Mouse (Mus musculus): ENCODE measurements around the gene Olfr1238. TPM values are rescaled to one million over a fixed set of nuclear protein-coding genes. Genes with fewer than 3 reads are reported as not detected.

The Olfr1238 gene
- polyA plus RNA-seq (2014; fragmentation: Nextera tagmentation; extraction: Ambion mirVana) = not detected in 2 replicates

DNA sequence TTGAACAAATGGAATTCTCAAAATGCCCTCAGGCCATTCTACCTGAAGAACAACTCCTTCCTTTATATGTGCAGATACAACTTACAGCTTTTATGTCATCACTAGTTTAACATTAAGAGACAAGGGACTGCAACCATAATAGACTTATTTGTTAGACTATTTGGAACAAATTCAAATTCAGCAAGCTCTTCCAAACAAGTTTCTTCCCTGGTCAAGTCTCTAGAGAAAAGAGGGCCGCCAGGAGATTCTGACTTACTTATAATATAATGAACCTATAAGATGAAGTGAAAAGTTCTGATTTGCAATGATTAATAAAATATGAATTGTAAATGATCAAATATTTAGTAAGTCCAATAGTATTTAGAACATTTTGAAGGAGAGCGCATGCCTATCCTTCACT, at the start of gene Olfr1238:
Gene Olfr1238 (minus strand): TSS at position 101 of the 400 bp plus-strand sequence.
- H3K36me3 ChIP-seq (ENCODE audit: control insufficient read depth, insufficient read depth, low read length) = no peaks in the 10 kb centered on the region
- H3K9me3 ChIP-seq (ENCODE audit: control insufficient read depth, low read depth, low read length) = no peaks in the 10 kb centered on the region
- H3K27ac ChIP-seq (ENCODE audit: low read length) = no peak within 1 kb of the TSS
- 92% methylated on average over 2 of the region's 2 CpGs for WGBS
- no peak within 1 kb of the TSS for H3K4me2 ChIP-seq (replicated peaks; ENCODE audit: low read depth, low read length)
- no peak within 1 kb of the TSS for H3K4me3 ChIP-seq (ENCODE audit: low read depth, low read length)
- ATAC-seq (ENCODE audit: insufficient number of reproducible peaks, insufficient read depth, low FRiP score, low read depth) = no peak
- H3K9ac ChIP-seq (replicated peaks; ENCODE audit: low read depth, low read length) = no peak within 1 kb of the TSS
- no peaks in the 10 kb centered on the region for H3K4me1 ChIP-seq (ENCODE audit: control insufficient read depth, insufficient read depth, low read length)
- H3K27me3 ChIP-seq (ENCODE audit: control insufficient read depth, insufficient read depth, low read length) = no peaks in the 10 kb centered on the region

GRCm38 (mm10) chr2:89442900-89443299, 33.4 kb upstream of the Olfr1238 start, which contains the start of gene Olfr1240:
TSS of gene Olfr1240 (minus strand) at chr2:89443000.
- 82% methylated on average over 3 of the region's 3 CpGs for WGBS
- H3K4me3 ChIP-seq (ENCODE audit: low read depth, low read length) = no peak within 1 kb of the TSS
- H3K27me3 ChIP-seq (ENCODE audit: control insufficient read depth, insufficient read depth, low read length) = no peaks in the 10 kb centered on the region
- no peaks in the 10 kb centered on the region for H3K9me3 ChIP-seq (ENCODE audit: control insufficient read depth, low read depth, low read length)
- no peak within 1 kb of the TSS for H3K4me2 ChIP-seq (replicated peaks; ENCODE audit: low read depth, low read length)
- H3K9ac ChIP-seq (replicated peaks; ENCODE audit: low read depth, low read length) = no peak within 1 kb of the TSS
- no peaks in the 10 kb centered on the region for H3K4me1 ChIP-seq (ENCODE audit: control insufficient read depth, insufficient read depth, low read length)
- H3K27ac ChIP-seq (ENCODE audit: low read length) = no peak within 1 kb of the TSS
- ATAC-seq (ENCODE audit: insufficient number of reproducible peaks, insufficient read depth, low FRiP score, low read depth) = no peak
- H3K36me3 ChIP-seq (ENCODE audit: control insufficient read depth, insufficient read depth, low read length) = no peaks in the 10 kb centered on the region

DNA sequence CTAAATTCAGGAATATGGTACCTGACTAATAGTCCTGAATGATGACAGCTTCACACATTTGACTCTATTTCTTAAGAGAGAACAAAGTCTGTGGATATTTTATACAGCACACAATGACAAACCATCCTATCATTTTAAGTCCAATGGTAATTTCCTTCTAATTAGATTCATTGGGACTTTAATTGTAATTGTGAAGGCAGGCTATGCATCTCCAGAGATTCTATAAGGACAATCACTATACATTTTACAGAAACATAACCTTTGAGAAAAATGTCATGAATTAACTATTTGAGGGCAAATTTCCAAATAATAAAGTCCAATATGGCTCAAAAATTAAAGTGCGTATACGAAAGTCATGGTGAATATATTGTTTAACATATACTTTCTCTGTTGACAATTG, 10.8 kb upstream of the Olfr1238 start, which contains the start of gene Olfr1239:
Gene Olfr1239 (minus strand): TSS at position 101 of the 400 bp plus-strand sequence.
- Histone ChIP-seq H3K4me2 (replicated peaks; ENCODE audit: low read depth, low read length) (no peak within 1 kb of the TSS), H3K27me3 (ENCODE audit: control insufficient read depth, insufficient read depth, low read length) (no peaks in the 10 kb centered on the region), H3K36me3 (ENCODE audit: control insufficient read depth, insufficient read depth, low read length) (no peaks in the 10 kb centered on the region), H3K4me3 (ENCODE audit: low read depth, low read length) (no peak within 1 kb of the TSS), H3K4me1 (ENCODE audit: control insufficient read depth, insufficient read depth, low read length) (no peaks in the 10 kb centered on the region), H3K27ac (ENCODE audit: low read length) (no peak within 1 kb of the TSS), H3K9ac (replicated peaks; ENCODE audit: low read depth, low read length) (no peak within 1 kb of the TSS), H3K9me3 (ENCODE audit: control insufficient read depth, low read depth, low read length) (no peaks in the 10 kb centered on the region)
- whole genome bisulfite sequencing = 88% methylated on average over 2 of the region's 2 CpGs
- ATAC-seq (ENCODE audit: insufficient number of reproducible peaks, insufficient read depth, low FRiP score, low read depth) = no peak

DNA sequence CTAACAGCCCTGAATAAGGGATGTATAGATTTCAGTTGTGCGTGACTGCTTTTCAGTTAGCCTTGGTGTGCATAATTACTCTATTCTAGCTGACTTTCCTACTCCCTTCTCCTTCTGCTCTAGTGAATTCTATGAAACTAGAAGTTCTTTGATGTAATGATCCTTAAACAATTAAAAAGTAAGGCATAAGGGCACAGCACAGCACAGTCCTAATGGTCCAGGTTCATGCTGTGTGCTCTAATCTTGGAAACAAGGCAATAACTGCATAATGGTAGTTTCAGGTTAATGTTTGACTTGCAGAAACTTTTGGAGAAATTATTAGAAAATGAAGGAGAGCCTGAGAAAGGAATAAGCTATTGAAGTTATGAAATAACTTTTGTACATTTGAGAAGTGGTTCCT, 5.1 kb upstream of the Olfr1238 start:
- H3K36me3 ChIP-seq (ENCODE audit: control insufficient read depth, insufficient read depth, low read length) = no peaks in the 10 kb centered on the region
- no peak overlapping the region for H3K4me3 ChIP-seq (ENCODE audit: low read depth, low read length)
- H3K4me1 ChIP-seq (ENCODE audit: control insufficient read depth, insufficient read depth, low read length) = no peaks in the 10 kb centered on the region
- ATAC-seq (ENCODE audit: insufficient number of reproducible peaks, insufficient read depth, low FRiP score, low read depth) = no peak
- WGBS = 95% methylated on average over 1 of the region's 1 CpGs
- no peak overlapping the region for H3K4me2 ChIP-seq (replicated peaks; ENCODE audit: low read depth, low read length)
- no peaks in the 10 kb centered on the region for H3K9me3 ChIP-seq (ENCODE audit: control insufficient read depth, low read depth, low read length)
- H3K27me3 ChIP-seq (ENCODE audit: control insufficient read depth, insufficient read depth, low read length) = no peaks in the 10 kb centered on the region
- no peak overlapping the region for H3K27ac ChIP-seq (ENCODE audit: low read length)
- H3K9ac ChIP-seq (replicated peaks; ENCODE audit: low read depth, low read length) = no peak overlapping the region

GRCm38 (mm10) chr2:89400882-89401281, 8.6 kb downstream of the Olfr1238 start:
- Histone ChIP-seq H3K27me3 (ENCODE audit: control insufficient read depth, insufficient read depth, low read length) (no peaks in the 10 kb centered on the region), H3K36me3 (ENCODE audit: control insufficient read depth, insufficient read depth, low read length) (no peaks in the 10 kb centered on the region), H3K27ac (ENCODE audit: low read length) (no peak overlapping the region), H3K9me3 (ENCODE audit: control insufficient read depth, low read depth, low read length) (no peaks in the 10 kb centered on the region), H3K4me3 (ENCODE audit: low read depth, low read length) (no peak overlapping the region), H3K9ac (replicated peaks; ENCODE audit: low read depth, low read length) (no peak overlapping the region), H3K4me2 (replicated peaks; ENCODE audit: low read depth, low read length) (no peak overlapping the region), H3K4me1 (ENCODE audit: control insufficient read depth, insufficient read depth, low read length) (no peaks in the 10 kb centered on the region)
- no peak for ATAC-seq (ENCODE audit: insufficient number of reproducible peaks, insufficient read depth, low FRiP score, low read depth)
- WGBS = 87% methylated on average over 1 of the region's 1 CpGs

DNA sequence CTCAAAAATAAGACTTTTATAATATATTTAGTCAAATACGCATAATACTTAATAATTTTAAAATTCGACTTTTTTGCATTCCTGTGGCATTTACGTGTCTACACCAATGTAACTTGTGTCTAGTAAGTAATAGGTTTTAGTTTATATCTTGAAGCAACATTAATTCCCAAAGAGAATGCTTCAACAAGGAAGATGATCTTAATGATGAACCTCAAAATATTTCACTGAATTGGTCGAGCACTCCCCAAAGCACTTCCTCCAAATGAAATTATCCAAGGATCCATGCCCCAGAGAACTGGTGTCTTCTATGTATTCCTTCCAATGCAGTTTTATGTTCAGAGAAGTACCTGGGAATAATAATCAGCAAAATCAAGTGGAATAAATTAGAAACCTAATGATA, 44.7 kb downstream of the Olfr1238 start, which contains the start of gene Olfr1234:
Gene Olfr1234 (minus strand): TSS at position 101 of the 400 bp plus-strand sequence.
- H3K36me3 ChIP-seq (ENCODE audit: control insufficient read depth, insufficient read depth, low read length) = no peaks in the 10 kb centered on the region
- no peaks in the 10 kb centered on the region for H3K9me3 ChIP-seq (ENCODE audit: control insufficient read depth, low read depth, low read length)
- H3K9ac ChIP-seq (replicated peaks; ENCODE audit: low read depth, low read length) = no peak within 1 kb of the TSS
- H3K4me3 ChIP-seq (ENCODE audit: low read depth, low read length) = no peak within 1 kb of the TSS
- no peaks in the 10 kb centered on the region for H3K4me1 ChIP-seq (ENCODE audit: control insufficient read depth, insufficient read depth, low read length)
- 85% methylated on average over 4 of the region's 4 CpGs for WGBS
- H3K27me3 ChIP-seq (ENCODE audit: control insufficient read depth, insufficient read depth, low read length) = no peaks in the 10 kb centered on the region
- ATAC-seq (ENCODE audit: insufficient number of reproducible peaks, insufficient read depth, low FRiP score, low read depth) = no peak
- H3K27ac ChIP-seq (ENCODE audit: low read length) = no peak within 1 kb of the TSS
- H3K4me2 ChIP-seq (replicated peaks; ENCODE audit: low read depth, low read length) = no peak within 1 kb of the TSS

Other genes with a start within 250 kb of the Olfr1238 start
- gene Olfr1224-ps1, start 245.6 kb downstream of the Olfr1238 start, polyA plus RNA-seq (2014; fragmentation: Nextera tagmentation; extraction: Ambion mirVana) = not detected in 2 replicates
- not detected in 2 replicates for gene Olfr1225, start 235.0 kb downstream of the Olfr1238 start, polyA plus RNA-seq (2014; fragmentation: Nextera tagmentation; extraction: Ambion mirVana)
- gene Olfr1226, start 209.6 kb downstream of the Olfr1238 start, polyA plus RNA-seq (2014; fragmentation: Nextera tagmentation; extraction: Ambion mirVana) = not detected in 2 replicates
- not detected in 2 replicates for gene Olfr1228, start 155.6 kb downstream of the Olfr1238 start, polyA plus RNA-seq (2014; fragmentation: Nextera tagmentation; extraction: Ambion mirVana)
- gene Olfr1229, start 121.7 kb downstream of the Olfr1238 start, polyA plus RNA-seq (2014; fragmentation: Nextera tagmentation; extraction: Ambion mirVana) = not detected in 2 replicates
- not detected in 2 replicates for gene Olfr1230, start 112.4 kb downstream of the Olfr1238 start, polyA plus RNA-seq (2014; fragmentation: Nextera tagmentation; extraction: Ambion mirVana)
- not detected in 2 replicates for gene Olfr1231, start 102.6 kb downstream of the Olfr1238 start, polyA plus RNA-seq (2014; fragmentation: Nextera tagmentation; extraction: Ambion mirVana)
- gene Olfr1232, start 80.0 kb downstream of the Olfr1238 start, polyA plus RNA-seq (2014; fragmentation: Nextera tagmentation; extraction: Ambion mirVana) = not detected in 2 replicates
- not detected in 2 replicates for gene Olfr1233, start 67.3 kb downstream of the Olfr1238 start, polyA plus RNA-seq (2014; fragmentation: Nextera tagmentation; extraction: Ambion mirVana)
- not detected in 2 replicates for gene Olfr1234, start 44.8 kb downstream of the Olfr1238 start, polyA plus RNA-seq (2014; fragmentation: Nextera tagmentation; extraction: Ambion mirVana)
- not detected in 2 replicates for gene Olfr1239, start 10.7 kb upstream of the Olfr1238 start, polyA plus RNA-seq (2014; fragmentation: Nextera tagmentation; extraction: Ambion mirVana)
- gene Olfr1240, start 33.3 kb upstream of the Olfr1238 start, polyA plus RNA-seq (2014; fragmentation: Nextera tagmentation; extraction: Ambion mirVana) = not detected in 2 replicates
- not detected in 2 replicates for gene Olfr1241, start 77.5 kb upstream of the Olfr1238 start, polyA plus RNA-seq (2014; fragmentation: Nextera tagmentation; extraction: Ambion mirVana)
- not detected in 2 replicates for gene Olfr1242, start 88.7 kb upstream of the Olfr1238 start, polyA plus RNA-seq (2014; fragmentation: Nextera tagmentation; extraction: Ambion mirVana)
- gene Olfr1243, start 121.8 kb upstream of the Olfr1238 start, polyA plus RNA-seq (2014; fragmentation: Nextera tagmentation; extraction: Ambion mirVana) = not detected in 2 replicates
- not detected in 2 replicates for gene Olfr1245, start 168.8 kb upstream of the Olfr1238 start, polyA plus RNA-seq (2014; fragmentation: Nextera tagmentation; extraction: Ambion mirVana)
- gene Olfr1246, start 183.5 kb upstream of the Olfr1238 start, polyA plus RNA-seq (2014; fragmentation: Nextera tagmentation; extraction: Ambion mirVana) = not detected in 2 replicates
- gene Olfr1247, start 204.5 kb upstream of the Olfr1238 start, polyA plus RNA-seq (2014; fragmentation: Nextera tagmentation; extraction: Ambion mirVana) = not detected in 2 replicates
- not detected in 2 replicates for gene Olfr1248, start 208.6 kb upstream of the Olfr1238 start, polyA plus RNA-seq (2014; fragmentation: Nextera tagmentation; extraction: Ambion mirVana)
- gene Olfr1249, start 225.3 kb upstream of the Olfr1238 start, polyA plus RNA-seq (2014; fragmentation: Nextera tagmentation; extraction: Ambion mirVana) = not detected in 2 replicates

Measured in stomach, embryonic 14.5 days (tissue).